Mouse (Mus musculus) liver, postnatal 0 days (tissue): ENCODE results near the gene Nucb1.

Experiments
- CTCF ChIP-seq: sonication (generic); IDR thresholded peaks from 2 replicates; pipeline ENCODE4 v1.5.1; 2016; ENCODE audit warnings: antibody characterized with exemption, low read depth
- EP300 ChIP-seq: IDR thresholded peaks from 2 replicates; pipeline ENCODE4 v1.6.1; 2016; ENCODE audit warnings: antibody characterized with exemption, low read depth, mild to moderate bottlenecking

DNA sequence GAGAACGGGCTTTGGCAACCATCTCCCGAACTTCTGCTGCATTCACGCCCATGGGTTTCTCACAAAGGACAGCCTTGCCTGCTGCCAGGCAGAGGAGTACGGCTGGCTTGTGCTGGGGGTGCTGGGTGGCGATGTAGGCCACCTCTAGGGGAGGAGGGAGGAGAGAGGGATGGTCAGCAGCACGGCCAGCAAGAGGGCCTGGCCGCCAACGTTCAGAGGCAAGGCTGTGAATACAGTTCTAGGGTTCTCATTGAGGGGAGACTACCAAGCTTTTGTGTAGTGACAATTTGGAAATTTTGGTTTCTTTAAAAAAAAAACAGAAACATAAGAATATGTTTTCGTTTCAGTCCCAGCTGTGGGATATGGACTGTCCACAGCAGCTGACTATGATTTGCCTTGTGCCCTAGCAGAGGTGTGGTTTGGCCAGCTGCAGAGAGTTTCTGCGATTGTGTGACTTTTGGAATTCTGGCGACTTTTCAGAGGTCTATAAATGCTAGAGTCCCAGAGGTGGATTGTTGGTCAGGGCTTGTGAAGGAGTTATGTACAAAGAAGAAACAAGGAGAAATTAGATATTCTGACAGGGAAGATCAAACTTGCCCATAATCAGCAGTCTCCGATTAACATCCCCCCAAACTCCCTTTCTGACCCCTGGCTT lies 23.3 kb downstream of the Nucb1 start, which contains the start of gene Gm45808:
- TF ChIP-seq CTCF (no peak), EP300 (no peak)
